Mouse (Mus musculus): ENCODE results near the gene Mdm2. TPM values are rescaled to one million over a fixed set of nuclear protein-coding genes. Genes with fewer than 3 reads are reported as not detected.

Mdm2 gene
- polyA plus RNA-seq, 1 experiment, result 55.7 TPM

GRCm38 (mm10) chr10:117743917-117744316 is 33.4 kb upstream of the Mdm2 start:
- no peak for TF ChIP-seq CTCF (IDR thresholded peaks at IDR 0.05; ENCODE audit: control insufficient read depth, insufficient read depth, low read length)
- TF ChIP-seq POLR2A (IDR thresholded peaks at IDR 0.05; ENCODE audit: borderline replicate concordance, control insufficient read depth, low read depth, low read length), result no peak
- Histone ChIP-seq H3K4me3 (replicated peaks; ENCODE audit: control insufficient read depth, low read depth, low read length) (no peak overlapping the region), H3K4me1 (ENCODE audit: control insufficient read depth, insufficient read depth, low read length) (no peaks in the 10 kb centered on the region; the same call in 1 of the 2 replicates), H3K27ac (ENCODE audit: control insufficient read depth, insufficient read depth, low read depth, low read length, poor library complexity) (no peak overlapping the region)
- WGBS, result 84% methylated on average over 4 of the region's 4 CpGs

GRCm38 (mm10) chr10:117743182-117743581 is 32.6 kb upstream of the Mdm2 start:
- Histone ChIP-seq H3K27ac (ENCODE audit: control insufficient read depth, insufficient read depth, low read depth, low read length, poor library complexity) (no peak overlapping the region), H3K4me1 (ENCODE audit: control insufficient read depth, insufficient read depth, low read length) (no peaks in the 10 kb centered on the region; the same call in 1 of the 2 replicates), H3K4me3 (replicated peaks; ENCODE audit: control insufficient read depth, low read depth, low read length) (no peak overlapping the region)
- no peak for TF ChIP-seq POLR2A (IDR thresholded peaks at IDR 0.05; ENCODE audit: borderline replicate concordance, control insufficient read depth, low read depth, low read length)
- TF ChIP-seq CTCF (IDR thresholded peaks at IDR 0.05; ENCODE audit: control insufficient read depth, insufficient read depth, low read length), result no peak
- 86% methylated on average over 2 of the region's 2 CpGs for WGBS

GRCm38 (mm10) chr10:117742618-117743017 is 32.1 kb upstream of the Mdm2 start:
- H3K4me3 ChIP-seq (replicated peaks; ENCODE audit: control insufficient read depth, low read depth, low read length), result no peak overlapping the region

GRCm38 (mm10) chr10:117741698-117742475 is 31.3 kb upstream of the Mdm2 start:
- Histone ChIP-seq H3K4me1 (ENCODE audit: control insufficient read depth, insufficient read depth, low read length) (no peaks in the 10 kb centered on the region; the same call in 1 of the 2 replicates), H3K4me3 (replicated peaks; ENCODE audit: control insufficient read depth, low read depth, low read length) (no peak overlapping the region), H3K27ac (ENCODE audit: control insufficient read depth, insufficient read depth, low read depth, low read length, poor library complexity) (no peak overlapping the region)
- 84% methylated on average over 15 of the region's 15 CpGs for WGBS
- TF ChIP-seq POLR2A (IDR thresholded peaks at IDR 0.05; ENCODE audit: borderline replicate concordance, control insufficient read depth, low read depth, low read length), result no peak
- no peak for TF ChIP-seq CTCF (IDR thresholded peaks at IDR 0.05; ENCODE audit: control insufficient read depth, insufficient read depth, low read length)

More at GRCm38 (mm10) chr10:117742618-117743017, 32.1 kb upstream of the Mdm2 start:
- 82% methylated on average over 4 of the region's 4 CpGs for WGBS
- H3K4me1 ChIP-seq (ENCODE audit: control insufficient read depth, insufficient read depth, low read length), result no peaks in the 10 kb centered on the region; the same call in 1 of the 2 replicates
- no peak for TF ChIP-seq POLR2A (IDR thresholded peaks at IDR 0.05; ENCODE audit: borderline replicate concordance, control insufficient read depth, low read depth, low read length)
- no peak for TF ChIP-seq CTCF (IDR thresholded peaks at IDR 0.05; ENCODE audit: control insufficient read depth, insufficient read depth, low read length)
- no peak overlapping the region for H3K27ac ChIP-seq (ENCODE audit: control insufficient read depth, insufficient read depth, low read depth, low read length, poor library complexity)

GRCm38 (mm10) chr10:117740921-117741320 is 30.4 kb upstream of the Mdm2 start:
- Histone ChIP-seq H3K4me3 (replicated peaks; ENCODE audit: control insufficient read depth, low read depth, low read length) (no peak overlapping the region), H3K4me1 (ENCODE audit: control insufficient read depth, insufficient read depth, low read length) (no peaks in the 10 kb centered on the region; the same call in 1 of the 2 replicates), H3K27ac (ENCODE audit: control insufficient read depth, insufficient read depth, low read depth, low read length, poor library complexity) (no peak overlapping the region)
- 78% methylated on average over 9 of the region's 9 CpGs for WGBS
- TF ChIP-seq POLR2A (IDR thresholded peaks at IDR 0.05; ENCODE audit: borderline replicate concordance, control insufficient read depth, low read depth, low read length) (no peak), CTCF (IDR thresholded peaks at IDR 0.05; ENCODE audit: control insufficient read depth, insufficient read depth, low read length) (no peak)

- TF ChIP-seq CTCF (IDR thresholded peaks at IDR 0.05; ENCODE audit: control insufficient read depth, insufficient read depth, low read length) (no peak), POLR2A (IDR thresholded peaks at IDR 0.05; ENCODE audit: borderline replicate concordance, control insufficient read depth, low read depth, low read length) (no peak)
- Histone ChIP-seq H3K4me3 (replicated peaks; ENCODE audit: control insufficient read depth, low read depth, low read length) (no peak overlapping the region), H3K27ac (ENCODE audit: control insufficient read depth, insufficient read depth, low read depth, low read length, poor library complexity) (no peak overlapping the region), H3K4me1 (ENCODE audit: control insufficient read depth, insufficient read depth, low read length) (no peaks in the 10 kb centered on the region)
- 93% methylated on average over 10 of the region's 10 CpGs for WGBS
These were observed 29.6 kb upstream of the Mdm2 start for GRCm38 (mm10) chr10:117740171-117740570.

- Histone ChIP-seq H3K4me1 (ENCODE audit: control insufficient read depth, insufficient read depth, low read length) (no peaks in the 10 kb centered on the region), H3K4me3 (replicated peaks; ENCODE audit: control insufficient read depth, low read depth, low read length) (no peak overlapping the region), H3K27ac (ENCODE audit: control insufficient read depth, insufficient read depth, low read depth, low read length, poor library complexity) (no peak overlapping the region)
- 92% methylated on average over 6 of the region's 6 CpGs for WGBS
- TF ChIP-seq CTCF (IDR thresholded peaks at IDR 0.05; ENCODE audit: control insufficient read depth, insufficient read depth, low read length) (no peak), POLR2A (IDR thresholded peaks at IDR 0.05; ENCODE audit: borderline replicate concordance, control insufficient read depth, low read depth, low read length) (no peak)
These were observed 29.0 kb upstream of the Mdm2 start for GRCm38 (mm10) chr10:117739648-117739948.

- TF ChIP-seq POLR2A (IDR thresholded peaks at IDR 0.05; ENCODE audit: borderline replicate concordance, control insufficient read depth, low read depth, low read length) (no peak), CTCF (IDR thresholded peaks at IDR 0.05; ENCODE audit: control insufficient read depth, insufficient read depth, low read length) (no peak)
- Histone ChIP-seq H3K27ac (ENCODE audit: control insufficient read depth, insufficient read depth, low read depth, low read length, poor library complexity) (no peak overlapping the region), H3K4me3 (replicated peaks; ENCODE audit: control insufficient read depth, low read depth, low read length) (no peak overlapping the region), H3K4me1 (ENCODE audit: control insufficient read depth, insufficient read depth, low read length) (no peaks in the 10 kb centered on the region)
- 89% methylated on average over 15 of the region's 15 CpGs for WGBS
These were observed 28.5 kb upstream of the Mdm2 start for GRCm38 (mm10) chr10:117738928-117739647.
